Mouse (Mus musculus): Measurements from ENCODE around the gene Mgat5.

Mgat5 gene

GRCm38 (mm10) chr1:127338833-127339487 lies 134.1 kb downstream of the Mgat5 start:
- DNase-seq (ENCODE audit: low spot score), result no peak

- DNase-seq (ENCODE audit: low spot score), result no peak
Measured at GRCm38 (mm10) chr1:127340296-127340695, 135.5 kb downstream of the Mgat5 start.

- DNase-seq (ENCODE audit: low spot score), result no peak
Measured at GRCm38 (mm10) chr1:127344913-127345312, 140.1 kb downstream of the Mgat5 start.

- no peak for DNase-seq (ENCODE audit: low spot score)
Measured at GRCm38 (mm10) chr1:127346596-127347139, 141.9 kb downstream of the Mgat5 start.

- no peak for DNase-seq (ENCODE audit: low spot score)
Measured at GRCm38 (mm10) chr1:127347878-127348620, 143.2 kb downstream of the Mgat5 start.

- DNase-seq (ENCODE audit: low spot score), result peak; percentile 29
Measured at GRCm38 (mm10) chr1:127348642-127349341, 144.0 kb downstream of the Mgat5 start.

GRCm38 (mm10) chr1:127351380-127352057 lies 146.7 kb downstream of the Mgat5 start:
- DNase-seq (ENCODE audit: low spot score), result no peak

- DNase-seq (ENCODE audit: low spot score), result no peak
Measured at GRCm38 (mm10) chr1:127352131-127352793, 147.4 kb downstream of the Mgat5 start.

GRCm38 (mm10) chr1:127353408-127353807 lies 148.6 kb downstream of the Mgat5 start:
- DNase-seq (ENCODE audit: low spot score), result no peak

- no peak for DNase-seq (ENCODE audit: low spot score)
Measured at GRCm38 (mm10) chr1:127354152-127354551, 149.3 kb downstream of the Mgat5 start.

- no peak for DNase-seq (ENCODE audit: low spot score)
Measured at GRCm38 (mm10) chr1:127355034-127355433, 150.2 kb downstream of the Mgat5 start.

- DNase-seq (ENCODE audit: low spot score), result no peak
Measured at GRCm38 (mm10) chr1:127363638-127364037, 158.8 kb downstream of the Mgat5 start.

- DNase-seq (ENCODE audit: low spot score), result no peak
Measured at GRCm38 (mm10) chr1:127365706-127366105, 160.9 kb downstream of the Mgat5 start.

GRCm38 (mm10) chr1:127366111-127366510 lies 161.3 kb downstream of the Mgat5 start:
- no peak for DNase-seq (ENCODE audit: low spot score)

- DNase-seq (ENCODE audit: low spot score), result no peak
Measured at GRCm38 (mm10) chr1:127368513-127368912, 163.7 kb downstream of the Mgat5 start.

- DNase-seq (ENCODE audit: low spot score), result no peak
Measured at GRCm38 (mm10) chr1:127369538-127369937, 164.7 kb downstream of the Mgat5 start.

- no peak for DNase-seq (ENCODE audit: low spot score)
Measured at GRCm38 (mm10) chr1:127372096-127372495, 167.3 kb downstream of the Mgat5 start.

GRCm38 (mm10) chr1:127373559-127373958 lies 168.7 kb downstream of the Mgat5 start:
- no peak for DNase-seq (ENCODE audit: low spot score)

GRCm38 (mm10) chr1:127374157-127374556 lies 169.3 kb downstream of the Mgat5 start:
- no peak for DNase-seq (ENCODE audit: low spot score)

- DNase-seq (ENCODE audit: low spot score), result no peak
Measured at GRCm38 (mm10) chr1:127380140-127380539, 175.3 kb downstream of the Mgat5 start.

GRCm38 (mm10) chr1:127380749-127381501 lies 176.1 kb downstream of the Mgat5 start:
- no peak for DNase-seq (ENCODE audit: low spot score)
